Mouse (Mus musculus) spleen, adult 18-20 months (tissue): ENCODE measurements around the gene Ebf3.
A peak's percentile ranks its signal among the peaks of the same experiment; 100 is the strongest.

Source experiments
- DNase-seq, 2 experiments: peaks; one replicate each; pipeline ENCODE4 v3.0.0; 2022; ENCODE audit warnings: mixed read lengths in 2 of 2

Gene Ebf3

DNA sequence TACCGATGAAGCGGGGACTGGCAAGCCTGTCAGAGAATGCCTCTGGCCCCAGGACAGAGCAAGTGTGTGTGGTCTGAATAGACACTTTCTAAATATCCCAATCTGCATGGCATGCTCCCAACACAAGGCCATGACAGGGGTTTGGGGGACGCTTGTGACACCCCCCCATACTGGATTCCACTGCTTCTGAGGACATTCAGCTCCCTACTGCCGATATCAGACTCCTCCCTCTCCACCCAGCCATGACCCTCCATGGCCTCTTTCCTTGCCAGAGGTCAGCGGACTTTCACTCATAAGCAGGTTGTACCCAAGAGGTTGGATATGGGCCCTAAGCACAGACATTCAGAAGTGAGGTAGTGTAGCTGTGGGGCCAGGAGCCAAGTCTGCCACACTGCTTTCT is 36.5 kb downstream of the Ebf3 start:
- DNase-seq: no peak

DNA sequence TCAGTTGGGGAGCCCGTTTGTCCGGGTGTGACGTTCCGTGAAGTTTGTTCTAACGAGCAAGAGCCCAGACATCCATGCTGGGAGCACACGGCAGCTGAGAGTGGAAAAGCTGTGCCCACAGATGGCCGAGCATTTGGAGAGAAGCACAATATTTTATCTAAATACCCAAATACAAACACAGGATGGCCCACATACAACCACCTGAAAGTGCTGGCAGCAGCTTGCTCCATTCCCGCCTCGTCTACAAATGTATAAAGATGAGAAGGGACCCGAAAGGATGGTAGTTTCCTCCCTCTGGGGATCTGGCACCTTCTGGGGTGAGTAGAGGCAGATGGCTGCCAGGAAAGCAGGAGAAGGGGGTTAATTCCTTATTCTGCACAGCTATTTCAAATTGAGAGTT is 42.0 kb downstream of the Ebf3 start:
- DNase-seq: no peak

DNA sequence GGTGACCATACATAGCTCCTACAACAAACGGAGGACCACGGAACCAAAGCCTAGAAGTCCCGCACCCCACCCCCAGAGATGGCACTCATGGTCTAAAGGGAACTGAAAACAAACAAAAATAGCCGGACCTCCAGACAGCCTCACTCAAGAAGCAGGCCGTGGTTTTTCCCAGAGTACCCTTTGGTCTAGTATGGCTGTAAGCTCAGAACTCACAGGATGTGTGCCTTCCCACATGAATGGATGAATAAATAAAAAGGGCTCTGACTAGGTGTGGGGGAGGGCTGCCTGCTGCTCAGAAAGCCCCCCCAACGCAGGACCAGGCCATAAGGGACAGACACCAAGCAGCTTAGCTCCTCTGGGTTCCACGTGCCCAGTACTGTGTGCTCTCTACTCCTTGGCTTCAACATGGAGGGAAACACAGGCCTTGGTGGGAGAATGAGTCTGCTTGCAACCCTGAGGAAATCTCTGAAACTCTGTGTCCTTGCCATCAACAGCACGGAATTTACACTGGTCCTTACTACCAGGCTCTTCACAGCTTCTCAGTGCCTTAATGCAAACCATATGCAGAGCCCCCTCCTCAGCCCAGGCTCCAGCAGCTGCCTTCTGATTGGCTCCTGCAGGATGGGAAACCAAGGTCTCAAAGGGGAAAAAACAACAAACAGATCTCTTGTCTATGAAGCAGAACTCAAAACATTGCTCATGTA is 45.6 kb downstream of the Ebf3 start:
- DNase-seq: no peak

DNA sequence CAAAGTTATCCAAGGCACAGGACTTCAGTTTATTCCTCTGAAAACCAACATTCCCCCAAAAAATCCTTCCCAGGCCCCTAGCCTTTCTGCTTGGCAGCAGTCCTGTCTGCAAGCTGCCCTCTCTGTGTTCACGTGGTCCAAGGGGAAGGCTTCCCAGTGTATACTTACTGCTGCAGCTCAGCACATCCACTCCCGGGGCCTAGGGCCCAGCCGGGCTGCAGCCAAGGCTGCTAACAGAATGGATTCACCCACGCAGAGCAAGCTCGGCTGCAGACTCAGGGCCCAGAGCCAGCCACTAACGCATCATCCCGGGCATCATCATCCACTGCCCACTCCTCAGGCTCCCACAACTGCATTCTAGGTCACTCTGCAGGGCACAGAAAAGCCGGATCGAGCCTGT is 46.8 kb downstream of the Ebf3 start:
- no peak for DNase-seq

- DNase-seq: no peak
Observed at GRCm38 (mm10) chr7:137266575-137266974, 47.7 kb downstream of the Ebf3 start.

GRCm38 (mm10) chr7:137262330-137262729 is 51.9 kb downstream of the Ebf3 start:
- DNase-seq: no peak

GRCm38 (mm10) chr7:137246213-137246872 is 67.9 kb downstream of the Ebf3 start:
- DNase-seq: peak; percentile 10 to 57

DNA sequence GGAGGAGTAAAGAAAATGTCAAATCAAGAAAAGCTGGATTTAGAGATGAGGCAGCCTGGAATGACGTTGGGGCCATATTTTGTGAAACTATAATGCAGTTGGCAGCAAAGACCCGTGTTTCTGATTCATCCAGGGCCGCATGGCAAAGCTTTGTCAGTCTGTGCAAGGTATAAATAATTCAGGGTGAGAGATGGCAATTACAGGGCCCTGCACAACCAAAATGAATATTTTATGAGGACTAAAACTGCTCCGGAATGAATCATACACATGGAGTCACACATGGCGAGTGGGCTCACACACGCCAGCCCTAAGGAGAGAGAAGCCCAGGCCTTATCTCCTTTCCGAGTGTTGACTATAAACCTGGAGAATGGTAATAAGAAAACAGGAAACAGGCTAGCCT is 69.4 kb downstream of the Ebf3 start:
- no peak for DNase-seq

DNA sequence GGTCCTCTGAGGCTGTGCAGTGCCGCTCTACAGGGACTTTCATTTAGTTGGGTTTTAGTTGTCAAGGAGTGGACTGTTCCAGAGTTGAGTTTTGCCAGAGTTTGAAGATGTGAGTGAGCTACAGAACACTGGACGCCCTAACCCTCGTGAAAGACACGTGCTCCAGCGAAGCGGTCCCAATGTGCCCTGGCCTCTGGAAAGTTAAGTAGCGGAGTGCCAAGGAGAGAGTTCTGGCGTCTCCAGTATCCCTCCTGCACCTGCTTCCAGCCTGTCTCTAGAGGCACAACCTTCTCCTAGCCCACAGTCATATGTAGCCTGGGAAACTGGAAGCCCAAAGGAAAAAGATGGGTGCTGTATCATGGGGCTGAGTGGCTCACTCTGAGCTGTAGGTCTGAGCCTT is 73.8 kb downstream of the Ebf3 start:
- no peak for DNase-seq

- DNase-seq: no peak
Observed at GRCm38 (mm10) chr7:137239542-137240133, 74.6 kb downstream of the Ebf3 start.

- no peak for DNase-seq
Observed at GRCm38 (mm10) chr7:137237419-137237818, 76.8 kb downstream of the Ebf3 start.

- DNase-seq: no peak
Observed at GRCm38 (mm10) chr7:137223823-137224222, 90.4 kb downstream of the Ebf3 start.

GRCm38 (mm10) chr7:137222831-137223505 is 91.3 kb downstream of the Ebf3 start:
- DNase-seq: no peak

- DNase-seq: no peak
Observed at GRCm38 (mm10) chr7:137221599-137221998, 92.6 kb downstream of the Ebf3 start.

DNA sequence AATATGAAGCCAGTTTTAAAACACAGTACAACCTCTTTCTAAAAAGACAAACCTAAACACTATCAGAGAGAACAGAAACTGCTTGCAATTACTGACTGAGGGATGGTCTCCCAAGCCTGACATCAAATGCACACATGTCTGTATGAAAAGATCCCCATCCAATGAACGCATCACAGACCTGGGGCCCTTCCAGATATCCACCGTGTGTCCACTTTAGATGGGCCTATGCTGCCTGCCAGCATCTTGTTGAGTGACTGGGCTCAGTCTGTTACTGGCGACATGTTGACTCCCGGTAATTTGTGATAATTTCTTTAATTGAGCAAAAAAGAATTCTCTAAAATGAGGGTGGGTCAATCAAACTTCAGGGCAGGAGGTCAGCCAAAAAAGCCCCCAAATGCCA is 93.8 kb downstream of the Ebf3 start:
- no peak for DNase-seq

- no peak for DNase-seq
Observed at GRCm38 (mm10) chr7:137218706-137219105, 95.5 kb downstream of the Ebf3 start.

DNA sequence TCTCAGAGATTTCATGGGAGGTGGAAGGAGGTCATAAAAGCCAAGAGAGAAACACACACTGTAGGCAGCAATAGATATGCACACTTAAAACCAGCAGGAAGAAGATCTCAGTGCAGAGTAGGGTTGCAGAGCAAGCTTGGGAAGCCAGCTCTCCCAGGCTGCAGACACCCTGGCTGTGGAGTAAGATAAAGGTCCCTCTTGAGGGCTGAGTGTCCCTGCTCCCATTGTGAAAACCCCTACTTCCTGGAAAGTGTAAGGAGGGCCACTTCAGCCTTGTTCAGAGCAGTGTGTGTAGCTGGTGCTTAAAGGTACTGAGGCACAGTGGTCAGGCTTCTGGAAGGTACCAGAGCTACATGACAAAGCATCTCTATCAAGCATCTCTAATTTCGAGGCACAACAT is 100.8 kb downstream of the Ebf3 start:
- no peak for DNase-seq

DNA sequence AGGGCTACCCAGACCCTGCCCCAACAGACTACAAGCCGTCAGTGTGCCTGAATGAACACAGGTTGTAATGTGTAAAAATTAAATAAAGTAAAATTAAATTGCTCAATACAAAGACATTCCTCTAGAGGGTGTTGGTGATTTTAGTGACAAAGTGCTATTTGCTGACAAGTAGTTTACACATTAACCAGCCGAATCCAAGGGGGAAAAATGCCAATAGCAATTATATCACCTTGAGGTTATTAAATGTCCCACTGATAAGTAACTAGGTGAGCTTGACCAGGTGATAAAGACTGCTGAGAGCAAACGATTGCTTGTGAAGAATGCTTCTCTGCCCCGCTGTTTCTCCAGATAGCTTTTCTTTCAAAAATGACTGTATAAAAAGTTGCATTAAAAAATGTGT is 102.9 kb downstream of the Ebf3 start:
- DNase-seq: no peak

GRCm38 (mm10) chr7:137209688-137210345 is 104.4 kb downstream of the Ebf3 start:
- DNase-seq: no peak

DNA sequence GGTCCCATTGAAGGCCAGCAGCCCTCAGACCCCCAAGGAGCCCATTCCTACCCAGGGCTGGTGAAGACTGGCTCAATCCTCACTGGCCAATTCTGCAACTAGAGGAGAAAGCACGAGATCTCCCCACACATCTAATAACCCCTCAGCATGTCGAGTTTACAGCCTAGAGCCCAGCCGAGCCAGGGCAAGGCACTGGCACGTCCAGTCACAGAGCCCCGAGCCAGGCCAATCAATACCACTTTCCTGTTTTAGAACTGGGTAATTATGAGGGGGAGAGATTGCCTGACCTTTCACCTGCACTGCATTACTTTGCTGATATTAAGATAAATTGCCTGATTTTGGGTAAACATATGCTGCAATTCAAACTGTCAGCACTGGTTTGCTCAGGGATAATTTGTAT is 105.7 kb downstream of the Ebf3 start:
- no peak for DNase-seq

DNA sequence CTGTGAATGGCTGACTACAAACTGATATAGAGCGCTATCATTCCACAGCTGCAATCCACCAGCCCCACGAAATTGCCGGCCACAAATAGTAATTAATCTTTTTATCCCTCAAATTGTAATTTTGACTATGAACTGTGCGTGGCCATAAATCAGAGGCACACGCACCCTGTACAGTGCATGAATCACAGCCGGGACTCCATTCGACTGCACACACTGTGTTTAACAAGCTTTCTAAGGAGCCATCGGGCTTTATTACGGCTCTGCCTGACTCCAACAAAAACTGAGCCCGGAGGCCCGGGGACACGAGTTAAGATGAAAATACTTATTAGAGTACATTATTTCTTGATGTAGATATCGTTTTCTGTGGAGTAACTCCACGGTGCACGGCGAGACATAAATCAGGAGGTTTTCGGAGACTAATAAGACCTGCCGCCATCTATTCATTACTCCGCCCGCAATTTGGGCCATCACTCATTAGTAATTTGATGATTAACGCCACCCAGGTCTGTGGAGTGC is 107.4 kb downstream of the Ebf3 start:
- no peak for DNase-seq

GRCm38 (mm10) chr7:137199533-137199932 is 114.7 kb downstream of the Ebf3 start:
- DNase-seq: no peak

- DNase-seq: no peak
Observed at GRCm38 (mm10) chr7:137198921-137199320, 115.3 kb downstream of the Ebf3 start.
